In the genomic region with DNA sequence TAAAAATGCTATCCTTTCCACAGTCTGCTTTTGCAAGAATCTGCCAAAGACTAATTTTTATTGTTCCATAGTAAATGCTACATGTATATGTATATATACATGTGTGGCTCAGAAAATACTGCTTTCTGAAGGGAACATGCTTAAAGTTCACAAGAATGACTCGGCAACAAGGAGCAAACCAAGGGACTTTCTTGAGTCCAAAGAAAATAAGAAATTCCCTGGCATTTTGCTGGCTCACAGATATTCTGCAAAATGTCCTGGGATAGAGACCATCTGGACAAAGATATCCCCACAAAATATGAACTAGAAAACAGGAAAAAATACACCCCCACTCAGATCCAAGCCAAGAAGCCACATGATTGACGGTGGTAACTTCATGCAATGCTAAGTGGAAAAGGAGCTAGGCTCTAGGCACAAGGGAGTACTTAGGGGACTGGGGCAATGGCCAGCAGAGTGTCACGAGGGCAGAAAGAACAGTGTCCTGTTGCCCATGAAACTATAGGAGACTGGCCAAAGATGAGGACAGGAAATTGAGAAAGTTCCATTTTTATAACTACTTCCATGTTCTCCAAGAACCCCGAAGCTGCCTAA, we compare ENCODE assay signal across 9 mouse cellular contexts.
DNase-seq lines count a peak whose midpoint lies in the region; ATAC-seq and TF ChIP-seq lines count a peak whose summit lies in the region.
"Had no signal": no experiment of that assay in that cellular context is flagged by ENCODE, and none has a peak within 500 bp of the region (broad histone marks: within the 10 kb centered on the region; RNA-seq: fewer than 3 reads in every experiment).

No protein-coding gene starts in this region.

- TF ChIP-seq CTCF in thymus, adult 2 months (IDR thresholded peaks at IDR 0.05; ENCODE audit: borderline replicate concordance, control insufficient read depth, extremely low read depth, insufficient read depth, low read length, poor library complexity): no peak

- peak; percentile 9 for DNase-seq in embryo, embryonic 10.5 days (ENCODE audit: low spot score)
- no peak for DNase-seq in embryo, embryonic 10 days (ENCODE audit: low spot score)
- DNase-seq in lung, postnatal 36 days: peak; percentile 67
- no peak for DNase-seq in thymus, adult 2 months
- DNase-seq in B cell, adult 2 months: no peak

- peaks cover 18% of the 10 kb centered on the region for H3K4me1 ChIP-seq in forebrain, embryonic 15.5 days
- H3K4me1 ChIP-seq in hindbrain, embryonic 16.5 days (ENCODE audit: control insufficient read depth, insufficient read depth, low read depth, low read length): peaks cover 7% of the 10 kb centered on the region
- no peaks in the 10 kb centered on the region for H3K4me1 ChIP-seq in thymus, adult 2 months (replicated peaks; ENCODE audit: control insufficient read depth, insufficient read depth, low read length)
- H3K4me1 ChIP-seq: heart, embryonic 13.5 days had no signal

- peak overlapping the region; percentile 49 for H3K4me2 ChIP-seq in forebrain, embryonic 15.5 days (replicated peaks)
- peak overlapping the region; percentile 60 for H3K4me2 ChIP-seq in hindbrain, embryonic 16.5 days (ENCODE audit: low read length)
- H3K4me2 ChIP-seq: heart, embryonic 13.5 days had no signal

- 55% methylated on average over 4 of the region's 4 CpGs for WGBS in forebrain, embryonic 15.5 days
- 57% methylated on average over 4 of the region's 4 CpGs for WGBS in hindbrain, embryonic 16.5 days
- 82% methylated on average over 4 of the region's 4 CpGs for WGBS in thymus, adult 2 months

- no peaks in the 10 kb centered on the region for H3K9me3 ChIP-seq in forebrain, embryonic 15.5 days
- H3K9me3 ChIP-seq in hindbrain, embryonic 16.5 days (ENCODE audit: control insufficient read depth, low read length): no peaks in the 10 kb centered on the region
- H3K9me3 ChIP-seq: heart, embryonic 13.5 days had no signal

- no peak for TF ChIP-seq POLR2A in thymus, adult 2 months (IDR thresholded peaks at IDR 0.05; ENCODE audit: control insufficient read depth, extremely low read depth, insufficient read depth, low read length, poor library complexity)

- H3K36me3 ChIP-seq in forebrain, embryonic 15.5 days: no peaks in the 10 kb centered on the region
- no peaks in the 10 kb centered on the region for H3K36me3 ChIP-seq in hindbrain, embryonic 16.5 days (ENCODE audit: control insufficient read depth, insufficient read depth, low read length)
- no peaks in the 10 kb centered on the region for H3K36me3 ChIP-seq in thymus, adult 2 months (ENCODE audit: control insufficient read depth, insufficient read depth, low read length)
- H3K36me3 ChIP-seq: heart, embryonic 13.5 days had no signal

- peak; percentile 18; the same call in 1 of the 2 replicates for ATAC-seq in forebrain, embryonic 15.5 days (replicated peaks)
- 0 out of 2 replicates have a peak, but pooled peaks have one; percentile 22 for ATAC-seq in hindbrain, embryonic 16.5 days
- no peak for ATAC-seq in megakaryocyte-erythroid progenitor cell, adult 5-6 weeks (replicated peaks; ENCODE audit: low FRiP score, low TSS enrichment, poor library complexity, severe bottlenecking)

- peak overlapping the region; percentile 86 for H3K27ac ChIP-seq in forebrain, embryonic 15.5 days (replicated peaks)
- H3K27ac ChIP-seq in hindbrain, embryonic 16.5 days (ENCODE audit: low read depth, low read length): no peak overlapping the region
- H3K27ac ChIP-seq in thymus, adult 2 months (ENCODE audit: control insufficient read depth, insufficient read depth, low read length): no peak overlapping the region
- H3K27ac ChIP-seq: heart, embryonic 13.5 days had no signal

- no peaks in the 10 kb centered on the region for H3K27me3 ChIP-seq in forebrain, embryonic 15.5 days
- no peaks in the 10 kb centered on the region for H3K27me3 ChIP-seq in hindbrain, embryonic 16.5 days (replicated peaks; ENCODE audit: control insufficient read depth, insufficient read depth, low read length)
- no peaks in the 10 kb centered on the region for H3K27me3 ChIP-seq in thymus, adult 2 months (ENCODE audit: control insufficient read depth, insufficient read depth, low read length)
- H3K27me3 ChIP-seq: heart, embryonic 13.5 days had no signal

- H3K9ac ChIP-seq in forebrain, embryonic 15.5 days (replicated peaks): no peak overlapping the region
- H3K9ac ChIP-seq in hindbrain, embryonic 16.5 days (ENCODE audit: low read depth, low read length): no peak overlapping the region
- H3K9ac ChIP-seq: heart, embryonic 13.5 days had no signal

- H3K4me3 ChIP-seq in forebrain, embryonic 15.5 days: no peak overlapping the region
- no peak overlapping the region for H3K4me3 ChIP-seq in hindbrain, embryonic 16.5 days (ENCODE audit: low read length)
- no peak overlapping the region for H3K4me3 ChIP-seq in thymus, adult 2 months (ENCODE audit: control insufficient read depth, insufficient read depth, low read length)
- H3K4me3 ChIP-seq: heart, embryonic 13.5 days had no signal

Comparison
In these comparisons a context has a peak if more than half of its experiments do, and no peak if none do; other contexts are left out.
1. DNase-seq: peak in embryo, embryonic 10.5 days (single experiment) and lung, postnatal 36 days (single experiment); none in embryo, embryonic 10 days (single experiment), thymus, adult 2 months (single experiment) and B cell, adult 2 months (0 of 2).